Mouse (Mus musculus): ENCODE results near the gene Dnah5.

Dnah5 gene

GRCm38 (mm10) chr15:28203111-28204075 lies at the start of gene Dnah5:
Gene Dnah5 (plus strand): TSS chr15:28203752.
- ATAC-seq (ENCODE audit: low TSS enrichment), result no peak

- ATAC-seq (ENCODE audit: low TSS enrichment), result peak; percentile 90
Measured at GRCm38 (mm10) chr15:28154822-28155501, 48.6 kb upstream of the Dnah5 start.

GRCm38 (mm10) chr15:28158771-28159489 lies 44.6 kb upstream of the Dnah5 start:
- peak; percentile 79 for ATAC-seq (ENCODE audit: low TSS enrichment)

- no peak for ATAC-seq (ENCODE audit: low TSS enrichment)
Measured at GRCm38 (mm10) chr15:28162291-28162690, 41.3 kb upstream of the Dnah5 start.

- no peak for ATAC-seq (ENCODE audit: low TSS enrichment)
Measured at GRCm38 (mm10) chr15:28165234-28165633, 38.3 kb upstream of the Dnah5 start.

GRCm38 (mm10) chr15:28166090-28166489 lies 37.5 kb upstream of the Dnah5 start:
- ATAC-seq (ENCODE audit: low TSS enrichment), result no peak

GRCm38 (mm10) chr15:28178951-28179350 lies 24.6 kb upstream of the Dnah5 start:
- no peak for ATAC-seq (ENCODE audit: low TSS enrichment)

GRCm38 (mm10) chr15:28179556-28179955 lies 24.0 kb upstream of the Dnah5 start:
- no peak for ATAC-seq (ENCODE audit: low TSS enrichment)

- peak; percentile 96 for ATAC-seq (ENCODE audit: low TSS enrichment)
Measured at GRCm38 (mm10) chr15:28181862-28182261, 21.7 kb upstream of the Dnah5 start.

- no peak for ATAC-seq (ENCODE audit: low TSS enrichment)
Measured at GRCm38 (mm10) chr15:28182567-28182966, 21.0 kb upstream of the Dnah5 start.

- peak; percentile 95 for ATAC-seq (ENCODE audit: low TSS enrichment)
Measured at GRCm38 (mm10) chr15:28187472-28188360, 15.8 kb upstream of the Dnah5 start.

- ATAC-seq (ENCODE audit: low TSS enrichment), result no peak
Measured at GRCm38 (mm10) chr15:28188361-28189011, 15.1 kb upstream of the Dnah5 start.

GRCm38 (mm10) chr15:28189668-28190067 lies 13.9 kb upstream of the Dnah5 start:
- ATAC-seq (ENCODE audit: low TSS enrichment), result peak; percentile 69

- no peak for ATAC-seq (ENCODE audit: low TSS enrichment)
Measured at GRCm38 (mm10) chr15:28198609-28199008, 4.9 kb upstream of the Dnah5 start.

GRCm38 (mm10) chr15:28204626-28205025 lies 1.1 kb downstream of the Dnah5 start:
- ATAC-seq (ENCODE audit: low TSS enrichment), result no peak

GRCm38 (mm10) chr15:28207545-28207944 lies 4.0 kb downstream of the Dnah5 start:
- ATAC-seq (ENCODE audit: low TSS enrichment), result no peak

- peak; percentile 89 for ATAC-seq (ENCODE audit: low TSS enrichment)
Measured at GRCm38 (mm10) chr15:28213057-28213456, 9.5 kb downstream of the Dnah5 start.

- ATAC-seq (ENCODE audit: low TSS enrichment), result no peak
Measured at GRCm38 (mm10) chr15:28216358-28216757, 12.8 kb downstream of the Dnah5 start.

GRCm38 (mm10) chr15:28227316-28227715 lies 23.8 kb downstream of the Dnah5 start:
- no peak for ATAC-seq (ENCODE audit: low TSS enrichment)

GRCm38 (mm10) chr15:28260250-28260649 lies 56.7 kb downstream of the Dnah5 start:
- ATAC-seq (ENCODE audit: low TSS enrichment), result no peak

GRCm38 (mm10) chr15:28299438-28299837 lies 95.9 kb downstream of the Dnah5 start:
- no peak for ATAC-seq (ENCODE audit: low TSS enrichment)

All from frontal cortex, adult (tissue).